Mouse (Mus musculus) CD4-positive naive resting alpha-beta T cell, adult 76 days (primary cell): ENCODE results near the gene Tmem91. TPM values are rescaled to one million over a fixed set of nuclear protein-coding genes. Genes with fewer than 3 reads are reported as not detected.

ENCODE experiments used
- total RNA-seq: library from RNA; stranded (reverse); gene quantifications from one replicate; pipeline ENCODE4 v1.2.4, GENCODE M21; 2023

Gene Tmem91
- total RNA-seq, result not detected

DNA sequence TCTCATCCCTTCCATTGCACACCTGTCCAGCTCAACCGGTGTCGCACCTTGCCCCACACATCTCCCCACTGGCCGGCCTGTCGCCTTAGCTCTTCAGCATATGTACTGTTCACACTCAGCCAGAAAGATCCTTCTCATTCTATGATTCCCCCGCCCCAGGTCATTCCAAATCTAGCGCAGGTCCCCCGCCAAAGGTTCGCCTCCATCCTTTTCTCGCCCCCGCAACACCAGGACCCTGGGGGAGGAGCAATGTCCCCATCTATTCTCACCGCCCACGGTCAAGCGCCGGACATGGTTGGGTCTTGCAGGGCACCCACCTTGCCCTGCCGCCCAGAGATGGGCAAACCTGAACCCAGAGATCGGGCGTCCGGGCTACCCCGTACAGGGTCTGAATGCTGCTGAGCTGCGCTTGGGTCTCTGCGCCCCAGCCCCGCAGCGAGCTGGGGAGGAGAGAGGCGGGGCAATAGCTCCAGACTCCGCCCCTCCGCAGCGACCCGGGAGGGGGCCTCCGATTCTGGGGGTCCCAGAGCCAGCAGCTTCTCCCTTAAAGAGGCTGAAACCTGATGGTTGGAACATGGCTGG lies at the start of gene Tmem91:
Gene Tmem91 (minus strand): TSS at position 448 of the 582 bp plus-strand sequence.

DNA sequence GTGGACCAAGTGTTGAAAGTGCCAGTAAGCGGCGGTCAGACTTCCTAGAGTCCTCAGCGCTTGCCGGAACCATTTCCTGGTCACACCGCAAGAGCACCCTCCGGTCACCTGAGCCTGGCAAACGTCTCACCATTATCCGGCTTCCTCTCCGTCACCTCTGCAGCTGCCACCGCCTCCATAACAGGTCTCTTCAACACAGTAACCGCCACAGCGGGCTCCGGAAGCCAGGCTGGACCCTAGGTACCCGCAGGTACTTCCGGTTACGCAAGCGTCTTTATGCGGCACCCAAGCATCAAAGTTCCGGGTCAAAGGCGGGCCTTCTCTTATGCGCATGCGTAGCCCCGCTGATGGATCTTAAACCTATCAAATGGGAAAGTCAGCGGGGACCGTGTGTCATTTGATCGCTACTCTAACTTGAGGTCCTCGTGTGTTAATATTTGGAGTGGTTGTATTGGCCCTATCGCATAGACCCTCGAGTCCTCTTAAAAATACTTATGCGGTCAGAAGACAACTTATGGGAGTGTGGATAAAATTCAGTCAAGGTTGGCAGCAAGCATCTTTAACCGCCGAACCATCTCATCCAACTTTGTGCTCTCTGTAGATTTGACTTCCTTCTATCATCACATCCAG lies 43.9 kb upstream of the Tmem91 start, which contains the start of gene Ccdc97:
Gene Ccdc97 (minus strand): TSS at position 301 of the 630 bp plus-strand sequence.

DNA sequence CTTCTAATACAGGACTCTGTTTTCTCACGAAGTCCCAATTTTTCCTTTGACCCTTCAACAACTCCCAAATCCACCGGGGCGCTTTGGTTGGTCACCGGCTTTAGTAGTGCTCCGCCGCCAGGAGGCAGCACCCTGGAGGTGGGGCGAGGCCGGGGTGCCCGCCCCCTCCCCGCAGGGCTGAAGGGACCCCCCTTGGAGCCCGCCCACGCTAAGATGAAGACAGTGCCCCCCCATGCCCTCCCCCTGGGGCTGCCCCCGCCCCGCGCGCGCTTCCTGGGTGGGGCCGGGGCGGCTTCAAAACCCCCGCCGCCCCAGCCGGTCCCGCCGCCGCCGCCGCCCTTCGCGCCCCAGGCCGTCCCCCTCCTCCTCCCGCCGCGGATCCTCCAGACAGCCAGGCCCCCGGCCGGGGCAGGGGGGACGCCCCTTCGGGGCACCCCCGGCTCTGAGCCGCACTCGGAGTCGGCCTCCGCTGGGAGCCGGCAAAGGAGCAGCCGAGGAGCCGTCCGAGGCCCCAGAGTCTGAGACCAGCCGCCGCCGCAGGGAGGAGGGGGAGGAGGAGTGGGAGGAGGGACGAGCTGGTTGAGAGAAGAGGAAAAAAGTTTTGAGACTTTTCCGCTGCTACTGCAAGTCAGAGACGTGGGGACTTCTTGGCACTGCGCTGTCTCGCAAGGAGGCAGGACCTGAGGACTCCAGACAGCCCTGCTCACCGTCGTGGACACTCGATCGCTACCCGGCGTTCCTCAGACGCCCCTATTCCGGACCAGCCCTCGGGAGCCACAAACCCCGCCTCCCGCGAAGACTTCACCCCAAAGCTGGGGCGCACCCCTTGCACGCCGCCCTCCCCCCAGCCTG lies 11.9 kb upstream of the Tmem91 start, which contains the start of gene Tgfb1:
Gene Tgfb1 (plus strand): TSS at position 323 of the 852 bp plus-strand sequence.

GRCm38 (mm10) chr7:25680514-25681258 lies 5.7 kb upstream of the Tmem91 start, which contains the start of gene B9d2:
Gene B9d2 (plus strand): TSS chr7:25680780.

DNA sequence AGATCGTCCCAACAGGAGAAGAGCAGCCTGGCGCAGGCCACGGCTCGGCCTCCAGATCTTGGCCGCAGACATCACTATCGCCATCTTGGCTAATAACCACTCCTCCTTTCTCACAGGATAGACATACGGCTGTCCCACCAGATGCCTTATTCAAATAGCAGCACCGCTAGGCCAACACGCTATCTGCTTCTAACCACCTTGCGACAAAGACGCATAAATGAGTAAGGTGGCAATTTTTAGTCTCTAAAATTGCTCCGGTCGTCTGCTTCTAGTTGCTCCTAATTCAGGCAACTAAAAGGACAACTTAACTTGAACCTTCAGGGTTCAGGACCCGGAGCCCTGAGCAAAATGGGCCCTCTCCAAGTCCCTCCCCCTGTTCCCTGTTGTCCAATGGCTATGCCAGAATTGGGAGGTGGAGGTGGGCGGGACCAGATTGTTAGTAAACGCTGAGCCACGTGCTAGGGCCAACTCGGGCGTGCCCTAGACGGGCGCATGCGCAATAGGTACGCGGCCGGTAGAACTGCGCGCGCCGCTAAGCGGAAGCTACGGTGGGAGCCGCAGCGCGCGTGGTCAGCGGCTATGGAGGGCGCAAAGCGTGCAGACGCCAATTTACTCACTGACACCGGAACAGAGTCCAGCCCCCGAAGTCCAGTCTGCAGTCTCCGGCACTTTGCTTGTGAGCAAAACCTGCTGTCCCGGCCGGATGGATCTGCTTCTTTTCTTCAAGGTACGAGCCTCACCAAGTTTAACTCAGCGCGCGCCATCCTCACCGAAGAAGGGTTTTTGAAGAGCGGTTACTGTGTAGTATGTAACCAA lies 16.1 kb downstream of the Tmem91 start, which contains the start of the genes Bckdha and Exosc5:
Gene Bckdha (minus strand): TSS at position 325 of the 816 bp plus-strand sequence.
Gene Exosc5 (plus strand): TSS at position 508 of the 816 bp plus-strand sequence.

GRCm38 (mm10) chr7:25626509-25627430 lies 48.2 kb downstream of the Tmem91 start, which contains the start of gene B3gnt8:
Gene B3gnt8 (plus strand): TSS chr7:25626654.

Other genes with a start within 250 kb of the Tmem91 start
- gene Ceacam1, start 197.6 kb downstream of the Tmem91 start, total RNA-seq, result 4.2 TPM
- 0.29 TPM for gene Ceacam2, start 135.3 kb downstream of the Tmem91 start, total RNA-seq
- gene Erich4, start 59.3 kb downstream of the Tmem91 start, total RNA-seq, result not detected
- gene Dmac2, start 55.8 kb downstream of the Tmem91 start, total RNA-seq, result 77.8 TPM
- 1.6 TPM for gene B3gnt8, start 48.5 kb downstream of the Tmem91 start, total RNA-seq
- gene Bckdha, start 16.2 kb downstream of the Tmem91 start, total RNA-seq, result 23.9 TPM
- gene Exosc5, start 16.0 kb downstream of the Tmem91 start, total RNA-seq, result 52.9 TPM
- gene B9d2, start 5.6 kb upstream of the Tmem91 start, total RNA-seq, result 27.3 TPM
- 175 TPM for gene Tgfb1, start 11.8 kb upstream of the Tmem91 start, total RNA-seq
- 99.0 TPM for gene Ccdc97, start 43.9 kb upstream of the Tmem91 start, total RNA-seq
- gene Hnrnpul1, start 79.6 kb upstream of the Tmem91 start, total RNA-seq, result 210 TPM
- 7.5 TPM for gene Axl, start 113.5 kb upstream of the Tmem91 start, total RNA-seq
- gene Cyp2s1, start 141.7 kb upstream of the Tmem91 start, total RNA-seq, result 10.3 TPM
- not detected for gene Cyp2b10, start 222.5 kb upstream of the Tmem91 start, total RNA-seq